Mouse (Mus musculus) liver, embryonic 14.5 days (tissue): ENCODE measurements around the gene Mcoln3.

Source experiments
- CTCF ChIP-seq: IDR thresholded peaks from 2 replicates; pipeline ENCODE4 v1.5.1; 2016; ENCODE audit warnings: antibody characterized with exemption, low read depth, control low read depth
- EP300 ChIP-seq: IDR thresholded peaks from 2 replicates; pipeline ENCODE4 v1.6.1; 2016; ENCODE audit warnings: antibody characterized with exemption, low read depth

- TF ChIP-seq CTCF (no peak), EP300 (no peak)
Measured at GRCm38 (mm10) chr3:146173030-146173429, 55.8 kb downstream of the Mcoln3 start.
